Mouse (Mus musculus): Measurements from ENCODE around the gene Tspan32.

DNA sequence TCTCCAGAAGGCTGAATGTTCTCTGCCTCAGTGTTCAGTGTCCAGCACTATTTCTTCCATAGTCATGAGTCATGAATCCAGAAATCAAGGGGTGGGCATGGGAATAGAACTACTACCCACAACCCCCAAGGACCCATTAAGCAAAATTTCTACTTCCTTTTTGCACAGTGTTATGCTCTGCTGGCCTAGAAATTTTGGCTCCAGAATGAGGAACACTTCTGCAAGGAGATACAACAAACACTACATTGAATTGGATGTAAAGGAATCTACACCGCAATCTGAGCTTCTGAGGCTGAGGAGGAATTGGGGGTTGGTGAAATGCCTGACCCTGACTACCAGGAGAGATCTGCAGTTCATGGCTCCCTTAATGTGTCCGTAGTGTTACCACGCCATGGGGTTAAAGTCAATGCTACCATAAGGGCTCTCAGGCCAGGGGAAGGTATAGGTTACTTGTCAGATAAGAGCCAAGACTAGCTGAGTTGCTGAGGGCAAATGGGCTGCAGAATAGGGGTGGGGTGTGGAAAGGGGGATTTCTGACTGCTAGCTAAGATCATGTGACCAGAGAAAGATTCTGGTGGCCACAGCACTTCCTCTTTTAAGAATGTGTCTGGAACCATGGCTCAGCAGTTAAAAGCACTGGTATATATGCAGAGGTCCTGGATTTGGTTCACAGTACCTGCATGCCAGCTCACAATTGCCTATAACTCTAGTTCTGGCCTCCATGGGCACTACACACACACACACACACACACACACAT is 33.5 kb downstream of the Tspan32 start:
- TF ChIP-seq CTCF (IDR thresholded peaks at IDR 0.05; ENCODE audit: insufficient read depth, low read depth, low read length) (no peak), POLR2A (IDR thresholded peaks at IDR 0.05; ENCODE audit: insufficient read depth, low read depth, low read length) (no peak)
